Mouse (Mus musculus): ENCODE data around the gene Phactr2.

- TF ChIP-seq CTCF (IDR thresholded peaks at IDR 0.05; ENCODE audit: extremely low read depth, insufficient read depth, insufficient read length, insufficient replicate concordance) (no peak), POLR2A (IDR thresholded peaks at IDR 0.05; ENCODE audit: low read depth, low read length) (no peak)
These were observed 25.7 kb downstream of the Phactr2 start for GRCm38 (mm10) chr10:13448283-13449045.
